Mouse (Mus musculus): Measurements from ENCODE around the gene Rnf114.

Rnf114 gene

DNA sequence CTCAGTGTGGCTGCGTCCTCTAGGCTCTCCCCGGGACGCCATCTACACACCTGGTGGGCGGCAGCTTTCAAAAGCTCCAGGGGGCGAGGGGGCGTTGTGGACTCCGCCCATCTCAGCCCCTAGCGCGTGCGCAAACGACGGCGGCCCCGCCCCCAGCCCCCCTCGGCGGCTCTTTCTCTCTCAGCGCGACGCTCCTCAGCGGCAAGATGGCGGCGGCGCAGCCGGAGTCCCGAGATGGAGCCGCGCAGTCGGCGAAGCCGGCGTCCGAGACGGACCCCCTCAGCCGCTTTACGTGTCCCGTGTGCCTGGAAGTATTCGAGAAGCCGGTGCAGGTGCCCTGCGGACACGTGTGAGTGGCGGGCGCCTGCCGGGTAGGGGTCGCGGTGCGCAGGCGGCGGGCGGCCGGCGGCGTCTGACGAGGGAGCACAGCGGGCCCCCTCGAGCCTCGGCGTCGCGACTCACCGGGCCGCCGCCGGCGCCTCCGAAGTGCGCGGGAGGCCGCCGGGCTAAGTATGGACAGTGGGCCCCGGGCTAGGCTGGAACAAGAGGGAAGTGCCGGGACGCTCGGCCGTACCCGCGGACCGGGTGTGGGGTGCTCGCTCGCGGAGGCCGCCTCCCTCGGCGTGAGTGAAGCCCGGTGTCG, 10.9 kb downstream of the Rnf114 start:
- in situ Hi-C loops (cut with MboI, MseI) = no loop called here

DNA sequence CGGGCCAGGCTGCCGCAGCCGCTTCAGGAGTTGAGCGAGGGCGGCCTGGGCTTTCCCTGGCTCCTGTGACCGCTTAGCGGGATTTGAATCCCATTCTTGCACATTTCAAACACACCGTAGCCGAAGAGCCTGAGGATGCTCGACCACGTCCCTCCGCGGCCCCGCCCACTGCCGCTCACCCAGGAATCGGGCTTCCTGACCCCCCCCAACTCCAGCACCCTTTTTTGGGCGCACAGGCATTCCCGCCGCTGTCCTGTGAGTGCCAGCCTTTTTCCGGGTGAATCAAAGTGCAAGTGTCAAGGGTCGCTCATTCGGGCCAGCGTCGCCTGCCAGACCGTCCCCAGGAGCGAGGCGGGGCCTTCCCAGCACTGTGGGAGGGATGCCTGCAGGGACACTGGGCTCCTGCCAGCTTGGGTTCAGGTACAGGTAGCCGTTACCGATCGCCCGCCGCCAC, 11.5 kb downstream of the Rnf114 start:
- in situ Hi-C loops (cut with MboI, MseI) = no loop called here

DNA sequence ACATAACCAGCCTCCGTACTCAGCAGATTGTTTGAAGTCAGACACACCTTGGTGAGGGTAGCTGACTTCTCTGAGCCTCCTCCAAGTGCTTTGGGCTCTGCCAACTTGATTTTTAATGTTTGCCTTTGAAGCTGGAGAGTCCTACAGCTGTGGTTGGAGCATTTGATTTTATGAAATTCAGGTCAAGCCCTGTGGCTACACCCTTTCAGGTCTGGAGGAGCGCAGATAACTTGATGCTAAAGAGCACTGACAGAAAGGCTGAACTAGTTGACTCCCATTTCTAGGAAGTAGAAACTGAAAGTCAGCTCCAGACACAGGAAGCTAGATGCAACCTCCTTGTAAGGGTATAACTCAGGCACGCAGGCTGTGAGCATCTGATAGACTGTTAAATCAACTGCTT, 12.7 kb downstream of the Rnf114 start:
- in situ Hi-C loops (cut with MboI, MseI) = no loop called here

GRCm38 (mm10) chr2:167506546-167507260, 14.3 kb downstream of the Rnf114 start:
- in situ Hi-C loops (cut with MboI, MseI) = no loop called here

DNA sequence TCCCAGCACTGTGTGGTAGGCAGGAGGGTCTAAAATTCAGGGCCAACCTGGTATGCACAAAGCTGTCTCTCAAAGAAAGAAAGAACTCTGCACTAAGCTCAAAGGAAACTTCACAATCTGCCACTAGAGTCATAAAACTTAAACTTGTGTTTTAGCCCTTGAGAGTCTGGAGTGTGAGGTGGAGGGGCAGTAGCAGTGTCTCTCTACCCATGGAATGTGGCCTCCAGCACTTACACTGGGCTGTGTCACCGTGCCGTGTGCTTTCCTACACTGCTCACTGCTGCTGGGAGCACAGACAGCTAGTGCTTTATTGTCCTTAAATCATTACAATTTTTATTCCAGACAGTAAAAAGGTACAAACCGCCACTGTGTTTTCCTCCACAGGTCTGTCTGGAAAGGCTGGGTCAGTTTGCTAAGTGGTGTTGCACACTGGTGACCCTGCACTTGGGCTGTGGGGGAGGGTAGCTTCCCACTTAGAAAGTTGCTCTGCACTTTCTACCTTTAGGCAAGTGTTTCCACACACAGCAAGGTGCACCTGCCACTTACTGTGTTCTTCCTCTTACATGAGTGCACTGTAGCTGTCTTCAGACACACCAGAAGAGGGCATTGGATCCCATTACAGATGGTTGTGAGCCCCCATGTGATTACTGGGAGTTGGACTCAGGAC, 15.4 kb downstream of the Rnf114 start:
- in situ Hi-C loops (cut with MboI, MseI) = no loop called here

DNA sequence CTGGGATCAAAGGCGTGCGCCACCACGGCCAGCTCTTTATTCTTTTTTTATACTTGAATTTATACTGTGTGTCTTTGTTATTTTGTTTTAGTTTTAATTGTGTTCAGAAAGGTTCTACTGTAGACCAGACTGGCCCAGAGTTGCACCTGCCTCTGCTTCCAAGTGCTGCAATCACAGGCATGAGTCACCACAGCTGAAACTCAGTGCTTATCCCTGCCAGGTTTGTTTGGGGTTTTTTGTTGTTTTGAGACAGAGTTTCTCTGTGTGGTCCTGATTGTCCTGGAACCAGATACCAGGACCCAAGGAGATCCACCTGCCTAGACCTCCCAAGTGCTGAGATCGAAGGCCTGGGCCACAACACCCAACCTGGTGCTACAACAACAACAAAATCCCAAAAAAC, 16.1 kb downstream of the Rnf114 start:
- in situ Hi-C loops (cut with MboI, MseI) = no loop called here

DNA sequence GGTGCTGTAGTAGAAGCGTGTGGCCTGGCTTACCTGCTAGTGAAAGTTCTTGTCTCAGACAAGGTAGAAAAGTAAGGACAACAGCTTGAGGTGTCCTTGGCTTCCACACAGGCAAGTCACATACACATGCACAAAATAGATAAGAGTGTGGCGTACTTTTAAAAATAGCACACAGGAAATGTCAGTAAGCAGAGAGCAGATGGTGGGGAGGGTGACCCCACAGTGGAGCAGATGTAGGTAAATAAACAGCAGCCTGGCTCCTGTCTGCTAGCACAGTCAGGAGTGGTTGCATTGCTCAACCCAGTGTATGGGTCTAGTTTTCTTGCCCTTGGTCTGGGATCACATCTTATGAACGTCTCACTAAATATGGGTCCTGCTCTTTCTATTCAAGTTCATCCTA, 18.0 kb downstream of the Rnf114 start:
- in situ Hi-C loops (cut with MboI, MseI) = no loop called here

DNA sequence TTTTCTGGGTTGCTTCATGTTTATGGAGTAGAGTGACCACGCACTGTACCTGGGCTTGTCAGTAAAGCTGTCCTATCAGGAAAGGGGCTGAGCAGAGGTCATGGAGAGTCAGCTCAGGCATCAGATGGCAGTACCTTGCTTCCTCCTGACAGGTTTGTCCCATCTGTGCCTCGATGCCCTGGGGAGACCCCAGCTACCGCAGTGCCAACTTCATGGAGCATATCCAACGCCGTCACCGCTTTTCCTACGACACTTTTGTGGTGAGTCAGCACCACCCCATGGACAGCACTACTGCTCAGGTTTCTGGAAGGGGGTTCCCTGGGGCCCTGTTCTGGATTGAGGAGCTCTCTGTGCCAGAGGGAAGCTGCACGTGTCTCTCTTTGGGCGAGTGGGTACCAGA, 19.9 kb downstream of the Rnf114 start:
- in situ Hi-C loops (cut with MboI, MseI) = no loop called here

GRCm38 (mm10) chr2:167512970-167513369, 20.5 kb downstream of the Rnf114 start:
- in situ Hi-C loops (cut with MboI, MseI) = no loop called here

DNA sequence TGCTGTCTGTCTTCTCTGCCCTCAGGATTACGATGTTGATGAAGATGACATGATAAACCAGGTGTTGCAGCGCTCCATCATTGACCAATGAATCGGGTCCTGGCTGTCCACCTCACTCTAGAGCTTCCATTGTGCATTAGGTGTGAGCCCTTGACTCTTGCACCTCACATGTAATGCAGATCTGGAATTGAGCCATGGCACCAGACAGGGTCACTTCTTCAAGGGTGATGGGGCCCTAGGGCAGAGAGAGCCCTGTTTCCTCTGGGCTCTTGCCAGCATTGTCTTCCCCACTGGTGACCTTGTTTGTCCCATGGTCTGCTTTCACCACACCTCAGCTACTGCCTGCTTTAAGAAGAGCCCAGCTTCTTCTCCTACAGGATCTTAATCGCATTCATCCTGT, 22.2 kb downstream of the Rnf114 start:
- in situ Hi-C loops (cut with MboI, MseI) = no loop called here

GRCm38 (mm10) chr2:167515688-167516087, 23.2 kb downstream of the Rnf114 start:
- in situ Hi-C loops (cut with MboI, MseI) = no loop called here

GRCm38 (mm10) chr2:167519606-167520252, 27.3 kb downstream of the Rnf114 start:
- in situ Hi-C loops (cut with MboI, MseI) = no loop called here

- in situ Hi-C loops (cut with MboI, MseI) = no loop called here
These were observed 35.8 kb downstream of the Rnf114 start for GRCm38 (mm10) chr2:167528278-167528677.

GRCm38 (mm10) chr2:167529935-167530513, 37.6 kb downstream of the Rnf114 start:
- in situ Hi-C loops (cut with MboI, MseI) = loop anchor here (5.0 kb wide), 2 partner anchors 72 to 367 kb away; no protein-coding TSS in a partner anchor

GRCm38 (mm10) chr2:167530536-167530935, 38.1 kb downstream of the Rnf114 start:
- in situ Hi-C loops (cut with MboI, MseI) = loop anchor here (5.0 kb wide), 2 partner anchors 72 to 367 kb away; no protein-coding TSS in a partner anchor

GRCm38 (mm10) chr2:167532131-167532530, 39.7 kb downstream of the Rnf114 start:
- in situ Hi-C loops (cut with MboI, MseI) = loop anchor here (5.0 kb wide), 2 partner anchors 70 to 365 kb away; no protein-coding TSS in a partner anchor

DNA sequence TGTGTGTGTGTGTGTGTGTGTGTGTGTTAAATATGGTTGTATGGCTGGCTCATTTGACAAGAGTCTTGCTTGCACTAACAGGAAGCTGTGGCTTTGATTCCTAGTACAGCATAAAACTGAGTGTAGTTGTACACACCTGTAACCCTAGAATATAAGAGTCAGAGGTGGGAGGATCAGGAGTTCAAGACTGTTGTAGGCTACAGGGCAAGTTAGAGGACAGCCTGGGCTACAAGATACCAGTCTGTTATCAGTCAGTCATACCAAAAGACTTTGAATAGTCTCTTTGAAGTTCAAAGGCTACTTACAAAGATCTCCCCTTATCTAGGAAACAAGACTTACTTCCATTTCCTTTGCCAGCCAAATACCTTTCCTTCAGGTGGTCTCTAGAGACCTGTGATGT, 41.4 kb downstream of the Rnf114 start:
- in situ Hi-C loops (cut with MboI, MseI) = loop anchor here (5.0 kb wide), 2 partner anchors 68 to 363 kb away; no protein-coding TSS in a partner anchor

- in situ Hi-C loops (cut with MboI, MseI) = no loop called here
These were observed 44.0 kb downstream of the Rnf114 start for GRCm38 (mm10) chr2:167536320-167536945.

- in situ Hi-C loops (cut with MboI, MseI) = no loop called here
These were observed 45.2 kb downstream of the Rnf114 start, which contains the start of gene Snai1 for GRCm38 (mm10) chr2:167537476-167538297. Snai1 (plus strand) TSS chr2:167538195.

- in situ Hi-C loops (cut with MboI, MseI) = no loop called here
These were observed 46.3 kb downstream of the Rnf114 start for GRCm38 (mm10) chr2:167538671-167539306.

All from T-helper 2 cell (primary cell).